Mouse (Mus musculus): ENCODE results near the gene Sav1.

GRCm38 (mm10) chr12:69941655-69942329, 45.0 kb downstream of the Sav1 start:
- TF ChIP-seq CTCF (IDR thresholded peaks at IDR 0.05; ENCODE audit: low read depth, low read length) (no peak), POLR2A (IDR thresholded peaks at IDR 0.05; ENCODE audit: insufficient read depth, low read length) (no peak)
